Mouse (Mus musculus) forebrain, embryonic 16.5 days (tissue): ENCODE measurements around the gene Fbxw5. TPM values are rescaled to one million over a fixed set of nuclear protein-coding genes. Genes with fewer than 3 reads are reported as not detected.

Experiments used
- ATAC-seq: fragments of 200-750 bp; cut with Nextera tagmentation; 2 replicates; pipeline ENCODE4 v1.8.0; 2017; ENCODE audit warnings: mild to moderate bottlenecking, moderate library complexity
- H3K27ac ChIP-seq: fragments of 300-500 bp; sonication (generic); 2 replicates; pipeline ENCODE4 v1.5.1; 2014; ENCODE audit warnings: low read length, control low read depth
- H3K27me3 ChIP-seq: fragments of 300-500 bp; sonication (generic); replicated peaks from 2 replicates; pipeline ENCODE4 v1.6.1; 2014; ENCODE audit warnings: low read length; ENCODE audit not compliant: control insufficient read depth, insufficient read depth
- H3K36me3 ChIP-seq: fragments of 300-500 bp; sonication (generic); 2 replicates; pipeline ENCODE4 v1.6.1; 2014; ENCODE audit not compliant: control insufficient read depth, insufficient read depth
- H3K4me1 ChIP-seq: fragments of 300-500 bp; sonication (generic); replicated peaks from 2 replicates; pipeline ENCODE4 v1.6.1; 2014; ENCODE audit warnings: low read length; ENCODE audit not compliant: control insufficient read depth, insufficient read depth
- H3K4me2 ChIP-seq: fragments of 300-500 bp; sonication (generic); 2 replicates; pipeline ENCODE4 v1.6.1; 2014; ENCODE audit warnings: mild to moderate bottlenecking, low read length, control low read depth
- H3K4me3 ChIP-seq: fragments of 300-500 bp; sonication (generic); replicated peaks from 2 replicates; pipeline ENCODE4 v1.5.1; 2014; ENCODE audit warnings: mild to moderate bottlenecking, low read length, control low read depth
- H3K9ac ChIP-seq: fragments of 300-500 bp; sonication (generic); replicated peaks from 2 replicates; pipeline ENCODE4 v1.6.1; 2014; ENCODE audit warnings: low read depth, low read length, control low read depth
- H3K9me3 ChIP-seq: fragments of 300-500 bp; sonication (generic); 2 replicates; pipeline ENCODE4 v1.6.1; 2016; ENCODE audit warnings: low read length; ENCODE audit not compliant: control insufficient read depth
- WGBS: fragments of 180-500 bp; shearing (Covaris S2); extraction: QIAGEN DNeasy Blood & Tissue Kit; methylation state at CpG from one replicate; pipeline ENCODE4 v1.1.7; 2014; 5-methylcytosine and 5-hydroxymethylcytosine counted together
- polyA plus RNA-seq: library from polyadenylated mRNA; unstranded; fragments of >200 nt; fragmentation: Nextera tagmentation; extraction: Ambion mirVana; gene quantifications from 2 replicates; pipeline ENCODE4 v1.2.1, GENCODE M21; 2015

The Fbxw5 gene
- polyA plus RNA-seq, 1 experiment from 2014 or later: 156 TPM

DNA sequence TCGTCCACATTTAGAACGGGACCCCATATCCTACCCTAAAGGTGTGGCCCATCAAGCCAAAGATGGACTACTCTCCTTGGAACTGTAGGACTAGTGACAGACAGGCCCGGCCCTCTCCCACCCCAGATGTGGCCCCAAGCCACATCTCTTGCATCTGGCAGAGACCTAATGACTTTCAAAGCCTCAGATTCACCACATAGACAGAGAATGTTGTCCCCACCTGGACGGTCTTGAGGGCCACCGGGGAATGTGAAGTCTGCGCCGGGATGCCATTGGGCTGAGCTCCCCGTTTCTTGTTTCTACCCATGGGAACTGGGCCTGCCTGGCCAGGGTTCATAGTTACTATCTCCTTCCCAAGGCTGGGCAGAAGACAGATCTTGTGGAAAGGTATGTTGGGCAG, 23.0 kb upstream of the Fbxw5 start:
- Histone ChIP-seq H3K4me2 (no peak overlapping the region), H3K36me3 (no peaks in the 10 kb centered on the region), H3K9me3 (no peaks in the 10 kb centered on the region), H3K27me3 (no peaks in the 10 kb centered on the region), H3K9ac (no peak overlapping the region), H3K27ac (no peak overlapping the region), H3K4me1 (no peaks in the 10 kb centered on the region), H3K4me3 (no peak overlapping the region)
- no peak for ATAC-seq
- WGBS: 93% methylated on average over 8 of the region's 8 CpGs

- no peaks in the 10 kb centered on the region for H3K27me3 ChIP-seq
- no peaks in the 10 kb centered on the region for H3K36me3 ChIP-seq
- no peak for ATAC-seq
- no peaks in the 10 kb centered on the region for H3K9me3 ChIP-seq
- no peak overlapping the region for H3K4me3 ChIP-seq
- H3K9ac ChIP-seq: no peak overlapping the region
- H3K4me1 ChIP-seq: no peaks in the 10 kb centered on the region
- H3K27ac ChIP-seq: no peak overlapping the region
- 88% methylated on average over 3 of the region's 3 CpGs for WGBS
- H3K4me2 ChIP-seq: no peak overlapping the region
These were observed 22.4 kb upstream of the Fbxw5 start for GRCm38 (mm10) chr2:25477967-25478675.

DNA sequence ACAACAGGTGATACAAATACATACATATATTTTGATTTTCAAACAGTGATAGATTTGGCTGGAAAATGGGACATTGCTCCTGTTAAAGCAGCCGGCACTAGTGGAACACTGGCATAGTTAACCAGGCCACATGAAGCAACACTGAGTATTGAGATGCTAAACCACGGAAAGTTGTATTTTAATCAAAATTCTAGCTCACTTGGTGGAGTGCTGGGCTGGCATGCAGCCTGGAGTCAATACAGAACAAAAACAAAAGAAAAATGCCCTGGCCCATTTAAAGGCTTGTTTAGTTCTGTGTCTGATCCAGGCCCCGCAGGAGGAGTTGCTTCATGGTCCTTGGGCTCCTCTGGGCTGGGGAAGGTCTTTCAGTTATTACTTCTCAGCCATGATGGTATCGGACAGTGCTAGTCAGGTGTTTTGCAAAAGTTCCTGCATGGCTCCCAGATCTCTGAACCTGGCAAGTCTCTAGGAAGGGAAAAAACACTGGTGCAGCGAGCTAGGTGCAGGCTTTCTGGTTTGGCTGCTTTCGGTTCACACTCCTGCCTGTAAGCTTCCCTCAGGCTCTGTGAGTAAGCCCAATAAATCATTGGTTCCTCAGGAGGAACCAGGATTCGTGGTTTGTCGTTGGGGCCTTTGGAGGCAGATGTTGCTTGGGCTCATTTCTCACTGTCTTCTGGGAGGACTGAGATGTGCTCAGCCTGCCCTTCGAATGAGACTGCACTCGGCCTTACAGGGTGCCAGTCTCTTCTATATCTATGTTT, 20.8 kb upstream of the Fbxw5 start:
- H3K4me1 ChIP-seq: no peaks in the 10 kb centered on the region
- H3K9me3 ChIP-seq: no peaks in the 10 kb centered on the region
- H3K36me3 ChIP-seq: no peaks in the 10 kb centered on the region
- no peak overlapping the region for H3K4me3 ChIP-seq
- no peaks in the 10 kb centered on the region for H3K27me3 ChIP-seq
- 77% methylated on average over 10 of the region's 10 CpGs for WGBS
- H3K9ac ChIP-seq: no peak overlapping the region
- no peak for ATAC-seq
- no peak overlapping the region for H3K27ac ChIP-seq
- H3K4me2 ChIP-seq: no peak overlapping the region

GRCm38 (mm10) chr2:25480541-25480940, 20.0 kb upstream of the Fbxw5 start:
- Histone ChIP-seq H3K9me3 (no peaks in the 10 kb centered on the region), H3K4me3 (no peak overlapping the region), H3K27me3 (no peaks in the 10 kb centered on the region), H3K9ac (no peak overlapping the region), H3K27ac (no peak overlapping the region), H3K36me3 (no peaks in the 10 kb centered on the region), H3K4me1 (no peaks in the 10 kb centered on the region), H3K4me2 (no peak overlapping the region)
- WGBS: 92% methylated on average over 1 of the region's 1 CpGs
- no peak for ATAC-seq

- Histone ChIP-seq H3K4me2 (no peak overlapping the region), H3K27me3 (no peaks in the 10 kb centered on the region)
- WGBS: 23% methylated on average over 7 of the region's 7 CpGs
These were observed 17.6 kb upstream of the Fbxw5 start for GRCm38 (mm10) chr2:25482969-25483368.

DNA sequence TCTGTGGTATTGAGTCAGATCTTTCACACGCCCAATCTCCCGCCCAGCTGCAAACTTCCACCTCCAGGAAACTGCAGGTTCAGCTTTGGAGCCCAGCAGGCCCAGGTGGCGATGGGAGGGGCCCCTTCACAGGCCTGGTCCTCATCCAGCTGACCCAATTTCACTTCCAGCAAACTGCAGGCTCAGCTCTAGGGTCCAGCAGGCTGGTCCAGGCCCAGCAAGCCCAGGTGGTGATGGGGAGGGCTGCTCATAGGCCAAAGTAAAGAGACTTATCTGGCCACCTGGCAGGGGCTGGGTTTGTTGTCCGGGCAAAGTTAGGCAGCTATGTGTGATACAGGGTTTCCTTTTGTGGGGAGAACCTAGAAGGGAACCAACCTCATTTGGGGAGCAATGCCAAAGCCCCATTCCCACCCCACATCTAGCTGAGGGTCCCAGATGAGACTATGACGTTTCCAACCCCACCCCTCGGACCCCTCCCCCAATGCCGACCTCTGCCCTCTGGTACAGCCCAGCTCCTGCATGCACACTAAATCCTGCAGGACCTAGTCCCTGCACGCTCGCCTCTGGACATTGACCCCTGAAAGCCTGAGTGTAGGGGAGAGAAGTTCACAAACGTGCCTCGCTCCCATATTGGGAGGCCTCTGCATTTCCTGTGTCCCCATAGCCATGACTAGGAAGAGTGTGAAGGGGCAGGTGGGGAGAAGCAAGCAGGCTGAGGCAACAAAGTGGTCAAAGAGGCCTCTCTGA, 15.5 kb upstream of the Fbxw5 start:
- H3K9me3 ChIP-seq: no peaks in the 10 kb centered on the region
- no peaks in the 10 kb centered on the region for H3K27me3 ChIP-seq
- no peaks in the 10 kb centered on the region for H3K4me1 ChIP-seq
- H3K27ac ChIP-seq: no peak overlapping the region
- H3K4me2 ChIP-seq: no peak overlapping the region
- no peak overlapping the region for H3K9ac ChIP-seq
- 66% methylated on average over 11 of the region's 11 CpGs for WGBS
- H3K4me3 ChIP-seq: no peak overlapping the region
- no peak for ATAC-seq
- H3K36me3 ChIP-seq: no peaks in the 10 kb centered on the region

More at GRCm38 (mm10) chr2:25482969-25483368, 17.6 kb upstream of the Fbxw5 start:
- no peak overlapping the region for H3K4me3 ChIP-seq
- ATAC-seq: no peak
- no peaks in the 10 kb centered on the region for H3K36me3 ChIP-seq
- no peaks in the 10 kb centered on the region for H3K9me3 ChIP-seq
- no peaks in the 10 kb centered on the region for H3K4me1 ChIP-seq
- no peak overlapping the region for H3K9ac ChIP-seq
- no peak overlapping the region for H3K27ac ChIP-seq

DNA sequence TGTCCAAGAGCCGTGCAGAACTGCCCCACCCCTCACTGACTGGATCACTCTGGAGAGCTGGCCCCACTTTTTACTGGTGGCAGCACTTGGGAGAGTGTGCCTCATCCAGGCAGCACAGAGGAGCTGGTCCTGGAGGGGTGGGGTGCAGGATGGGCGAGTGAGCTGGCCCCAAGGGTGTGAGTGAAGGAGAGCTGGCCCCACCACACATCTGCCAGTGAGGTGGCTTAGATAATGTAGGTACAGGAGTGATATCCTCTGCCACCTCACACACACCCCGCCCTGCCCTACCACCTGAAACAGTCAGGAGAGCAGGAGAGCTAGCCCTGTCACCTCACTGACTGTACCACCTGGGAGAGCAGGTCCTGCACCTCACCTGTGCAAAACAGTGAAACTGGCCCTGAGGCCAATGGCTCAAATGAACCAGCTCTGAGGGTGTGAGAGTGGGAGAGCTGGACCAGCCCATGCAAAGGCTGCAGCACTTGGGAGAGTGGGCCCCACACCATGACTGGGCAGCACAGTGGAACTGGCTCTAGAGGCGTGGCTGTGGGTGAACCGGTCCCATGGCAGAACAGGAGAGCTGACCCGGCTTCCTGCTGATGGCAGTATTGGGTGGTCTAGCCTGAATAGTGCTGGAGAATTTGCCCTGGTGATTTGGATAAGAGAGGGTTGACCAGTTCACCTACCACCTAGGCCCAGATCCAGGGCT, 12.4 kb upstream of the Fbxw5 start:
- no peak for ATAC-seq
- H3K4me2 ChIP-seq: no peak overlapping the region
- H3K27me3 ChIP-seq: no peaks in the 10 kb centered on the region
- H3K4me3 ChIP-seq: no peak overlapping the region
- H3K9ac ChIP-seq: no peak overlapping the region
- no peaks in the 10 kb centered on the region for H3K36me3 ChIP-seq
- no peak overlapping the region for H3K27ac ChIP-seq
- no peaks in the 10 kb centered on the region for H3K9me3 ChIP-seq
- 83% methylated on average over 6 of the region's 6 CpGs for WGBS
- H3K4me1 ChIP-seq: no peaks in the 10 kb centered on the region

DNA sequence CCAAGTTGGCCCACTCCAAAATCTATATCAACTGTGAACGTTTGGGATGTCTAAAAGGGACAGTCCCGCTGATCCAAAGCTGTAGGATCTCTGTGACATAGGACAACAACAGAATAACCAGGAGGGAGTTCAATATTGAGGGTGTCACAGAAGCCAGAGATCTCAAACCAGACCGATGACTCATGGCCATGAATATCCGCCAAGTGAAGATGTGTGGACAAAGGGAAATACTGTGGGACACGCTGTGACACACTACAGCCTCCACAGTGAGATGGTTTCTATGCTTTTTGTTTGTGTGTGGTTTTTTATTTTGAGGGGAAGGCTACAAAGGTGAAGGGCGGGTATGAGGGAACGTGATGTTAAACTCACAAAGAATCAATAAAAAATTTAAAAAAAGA, 11.9 kb upstream of the Fbxw5 start:
- 87% methylated on average over 7 of the region's 7 CpGs for WGBS
- Histone ChIP-seq H3K4me2 (no peak overlapping the region), H3K9me3 (no peaks in the 10 kb centered on the region), H3K27me3 (no peaks in the 10 kb centered on the region), H3K36me3 (no peaks in the 10 kb centered on the region), H3K9ac (no peak overlapping the region), H3K4me1 (no peaks in the 10 kb centered on the region), H3K4me3 (no peak overlapping the region), H3K27ac (no peak overlapping the region)
- ATAC-seq: no peak

DNA sequence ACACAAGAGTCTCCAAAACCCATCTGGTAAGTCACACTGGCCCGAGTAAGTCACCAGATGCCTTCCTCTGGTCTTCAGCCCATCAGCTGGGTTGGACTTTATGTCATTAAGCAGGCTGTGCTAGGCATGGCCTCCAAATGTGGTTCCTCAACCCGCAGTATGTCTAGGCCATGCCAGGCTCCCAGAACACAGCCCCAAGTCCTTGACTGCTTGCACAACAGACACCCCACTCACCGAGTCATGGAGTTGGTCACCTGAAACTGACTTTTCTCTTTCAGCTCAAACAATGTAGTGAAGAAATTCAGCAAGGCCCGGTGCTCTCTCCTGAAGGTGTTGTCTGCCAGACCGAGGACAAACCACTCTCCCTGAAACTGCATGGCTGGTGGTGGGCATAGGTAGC, 7.6 kb upstream of the Fbxw5 start:
- no peak overlapping the region for H3K27ac ChIP-seq
- no peak overlapping the region for H3K4me3 ChIP-seq
- no peaks in the 10 kb centered on the region for H3K27me3 ChIP-seq
- H3K4me1 ChIP-seq: no peaks in the 10 kb centered on the region
- no peak for ATAC-seq
- no peak overlapping the region for H3K9ac ChIP-seq
- no peaks in the 10 kb centered on the region for H3K9me3 ChIP-seq
- 79% methylated on average over 5 of the region's 5 CpGs for WGBS
- no peaks in the 10 kb centered on the region for H3K36me3 ChIP-seq
- H3K4me2 ChIP-seq: no peak overlapping the region
